25 mouse cellular contexts compared by ENCODE assay signal in genomic region chr3:117049410-117049809, GRCm38 (mm10).
A peak's percentile ranks its signal among the peaks of the same experiment; 100 is the strongest.
DNase-seq lines count a peak whose midpoint lies in the region; ATAC-seq and TF ChIP-seq lines count a peak whose summit lies in the region.
"Had no signal": no experiment of that assay in that cellular context is flagged by ENCODE, and none has a peak within 500 bp of the region (broad histone marks: within the 10 kb centered on the region; RNA-seq: fewer than 3 reads in every experiment).

No protein-coding gene starts in this region.

- H3K27ac ChIP-seq in midbrain, postnatal 0 days (ENCODE audit: low read depth, low read length) = no peak overlapping the region
- H3K27ac ChIP-seq in midbrain, embryonic 10.5 days (replicated peaks) = no peak overlapping the region
- no peak overlapping the region for H3K27ac ChIP-seq in neural tube, embryonic 15.5 days (replicated peaks)
- H3K27ac ChIP-seq in intestine, postnatal 0 days (ENCODE audit: low read depth, low read length) = no peak overlapping the region
- H3K27ac ChIP-seq: embryonic facial prominence, embryonic 12.5 days; embryonic facial prominence, embryonic 15.5 days; gastrocnemius, adult 2 months; heart, embryonic 13.5 days; hindbrain, embryonic 15.5 days had no signal

- no peak overlapping the region for H3K9ac ChIP-seq in midbrain, postnatal 0 days (replicated peaks; ENCODE audit: low read length, poor library complexity, severe bottlenecking)
- no peak overlapping the region for H3K9ac ChIP-seq in neural tube, embryonic 15.5 days (replicated peaks)
- H3K9ac ChIP-seq in intestine, postnatal 0 days (ENCODE audit: low read depth, low read length) = no peak overlapping the region
- H3K9ac ChIP-seq: embryonic facial prominence, embryonic 12.5 days; embryonic facial prominence, embryonic 15.5 days; forebrain, postnatal 0 days; heart, embryonic 13.5 days; hindbrain, embryonic 15.5 days had no signal

- no peaks in the 10 kb centered on the region for H3K27me3 ChIP-seq in midbrain, postnatal 0 days (ENCODE audit: insufficient read depth, low read length)
- no peaks in the 10 kb centered on the region for H3K27me3 ChIP-seq in midbrain, embryonic 10.5 days (ENCODE audit: low read depth, poor library complexity, severe bottlenecking)
- H3K27me3 ChIP-seq in neural tube, embryonic 15.5 days (replicated peaks) = no peaks in the 10 kb centered on the region
- no peaks in the 10 kb centered on the region for H3K27me3 ChIP-seq in intestine, postnatal 0 days (replicated peaks; ENCODE audit: control insufficient read depth, insufficient read depth, low read length)
- H3K27me3 ChIP-seq: embryonic facial prominence, embryonic 12.5 days; embryonic facial prominence, embryonic 15.5 days; heart, embryonic 13.5 days; hindbrain, embryonic 15.5 days had no signal

- no peak overlapping the region for H3K4me2 ChIP-seq in midbrain, postnatal 0 days (ENCODE audit: low read depth, low read length, poor library complexity, severe bottlenecking)
- no peak overlapping the region for H3K4me2 ChIP-seq in neural tube, embryonic 15.5 days
- H3K4me2 ChIP-seq in intestine, postnatal 0 days (replicated peaks; ENCODE audit: low read depth) = no peak overlapping the region
- H3K4me2 ChIP-seq: embryonic facial prominence, embryonic 12.5 days; embryonic facial prominence, embryonic 15.5 days; heart, embryonic 13.5 days; hindbrain, embryonic 15.5 days had no signal

- WGBS in midbrain, postnatal 0 days = 65% methylated on average over 3 of the region's 3 CpGs
- 77% methylated on average over 3 of the region's 3 CpGs for WGBS in midbrain, embryonic 10.5 days
- WGBS in neural tube, embryonic 15.5 days = 80% methylated on average over 3 of the region's 3 CpGs
- WGBS in intestine, postnatal 0 days = 73% methylated on average over 3 of the region's 3 CpGs

- no peaks in the 10 kb centered on the region for H3K9me3 ChIP-seq in midbrain, postnatal 0 days (ENCODE audit: low read length)
- H3K9me3 ChIP-seq in midbrain, embryonic 10.5 days (replicated peaks) = no peaks in the 10 kb centered on the region
- no peaks in the 10 kb centered on the region for H3K9me3 ChIP-seq in neural tube, embryonic 15.5 days (replicated peaks)
- no peaks in the 10 kb centered on the region for H3K9me3 ChIP-seq in intestine, postnatal 0 days (ENCODE audit: control insufficient read depth)
- H3K9me3 ChIP-seq: embryonic facial prominence, embryonic 12.5 days; embryonic facial prominence, embryonic 15.5 days; G1E; heart, embryonic 13.5 days; hindbrain, embryonic 15.5 days had no signal

- peak; percentile 40 to 43 for DNase-seq in cerebellum, postnatal 10 days
- DNase-seq in cerebellum, postnatal 36 days = no peak
- DNase-seq in midbrain, postnatal 0 days (ENCODE audit: low spot score) = peak; percentile 5
- DNase-seq in midbrain, embryonic 10.5 days (ENCODE audit: low spot score) = no peak
- DNase-seq: adrenal gland, postnatal 14 days; cerebellum, adult 11 months; cerebellum, adult 2 months; cerebellum, adult 9-11 months; forebrain, postnatal 0 days; gastrocnemius, adult 2 months; gastrocnemius, postnatal 14 days; heart, adult 18-20 months; heart, postnatal 14 days; heart, postnatal 4 days had no signal

- H3K4me1 ChIP-seq in midbrain, postnatal 0 days (ENCODE audit: insufficient read depth, low read length) = no peaks in the 10 kb centered on the region
- H3K4me1 ChIP-seq in midbrain, embryonic 10.5 days = no peaks in the 10 kb centered on the region
- no peaks in the 10 kb centered on the region for H3K4me1 ChIP-seq in neural tube, embryonic 15.5 days
- H3K4me1 ChIP-seq in intestine, postnatal 0 days (replicated peaks; ENCODE audit: control insufficient read depth, insufficient read depth, low read length) = no peaks in the 10 kb centered on the region
- H3K4me1 ChIP-seq: embryonic facial prominence, embryonic 12.5 days; hindbrain, embryonic 15.5 days had no signal

- H3K36me3 ChIP-seq in midbrain, postnatal 0 days (ENCODE audit: insufficient read depth, low read length) = no peaks in the 10 kb centered on the region
- no peaks in the 10 kb centered on the region for H3K36me3 ChIP-seq in midbrain, embryonic 10.5 days
- no peaks in the 10 kb centered on the region for H3K36me3 ChIP-seq in neural tube, embryonic 15.5 days
- no peaks in the 10 kb centered on the region for H3K36me3 ChIP-seq in intestine, postnatal 0 days (ENCODE audit: control insufficient read depth, insufficient read depth)
- H3K36me3 ChIP-seq: embryonic facial prominence, embryonic 12.5 days; embryonic facial prominence, embryonic 15.5 days; G1E; heart, embryonic 13.5 days; hindbrain, embryonic 15.5 days had no signal

- TF ChIP-seq CTCF in midbrain, postnatal 0 days (IDR thresholded peaks at IDR 0.05) = no peak
- TF ChIP-seq CTCF in intestine, postnatal 0 days (IDR thresholded peaks at IDR 0.05; ENCODE audit: low read depth) = no peak

- ATAC-seq in midbrain, postnatal 0 days (ENCODE audit: low FRiP score) = no peak
- peak; percentile 77 for ATAC-seq in common myeloid progenitor, adult 5-6 weeks (replicated peaks; ENCODE audit: low read depth, poor library complexity, severe bottlenecking)
- ATAC-seq in megakaryocyte-erythroid progenitor cell, adult 5-6 weeks (replicated peaks; ENCODE audit: low FRiP score, low TSS enrichment, poor library complexity, severe bottlenecking) = 0 out of 2 replicates have a peak, but pooled peaks have one; percentile 12
- no peak for ATAC-seq in neural tube, embryonic 15.5 days (ENCODE audit: low FRiP score)
- no peak for ATAC-seq in intestine, postnatal 0 days
- ATAC-seq: activated CD4-positive, CD25-positive, alpha-beta regulatory T cell, adult 4 months; forebrain, embryonic 14.5 days; forebrain, postnatal 0 days had no signal

- H3K4me3 ChIP-seq in midbrain, postnatal 0 days (ENCODE audit: low read depth, low read length) = no peak overlapping the region
- no peak overlapping the region for H3K4me3 ChIP-seq in midbrain, embryonic 10.5 days
- H3K4me3 ChIP-seq in neural tube, embryonic 15.5 days (replicated peaks) = no peak overlapping the region
- no peak overlapping the region for H3K4me3 ChIP-seq in intestine, postnatal 0 days (ENCODE audit: low read depth, low read length)
- H3K4me3 ChIP-seq: embryonic facial prominence, embryonic 12.5 days; embryonic facial prominence, embryonic 15.5 days; gastrocnemius, adult 2 months; heart, embryonic 13.5 days; hindbrain, embryonic 15.5 days had no signal

Comparison
In these comparisons a context has a peak if more than half of its experiments do, and no peak if none do; other contexts are left out.
1. DNase-seq: peak in cerebellum, postnatal 10 days (2 of 2) and midbrain, postnatal 0 days (single experiment); none in cerebellum, postnatal 36 days (0 of 2) and midbrain, embryonic 10.5 days (single experiment).
2. ATAC-seq: peak in common myeloid progenitor, adult 5-6 weeks (single experiment) and megakaryocyte-erythroid progenitor cell, adult 5-6 weeks (single experiment); none in midbrain, postnatal 0 days (single experiment), neural tube, embryonic 15.5 days (single experiment) and intestine, postnatal 0 days (single experiment).